Mouse (Mus musculus) c-Kit-positive CD71-positive TER-119-negative erythroid progenitor cells, embryonic 14.5 days (primary cell): ENCODE data around the gene Maml2.

Source experiments
- DNase-seq: peaks from one replicate; pipeline ENCODE4 v3.0.0-alpha.2; 2013; ENCODE audit warnings: low read depth

Gene Maml2

DNA sequence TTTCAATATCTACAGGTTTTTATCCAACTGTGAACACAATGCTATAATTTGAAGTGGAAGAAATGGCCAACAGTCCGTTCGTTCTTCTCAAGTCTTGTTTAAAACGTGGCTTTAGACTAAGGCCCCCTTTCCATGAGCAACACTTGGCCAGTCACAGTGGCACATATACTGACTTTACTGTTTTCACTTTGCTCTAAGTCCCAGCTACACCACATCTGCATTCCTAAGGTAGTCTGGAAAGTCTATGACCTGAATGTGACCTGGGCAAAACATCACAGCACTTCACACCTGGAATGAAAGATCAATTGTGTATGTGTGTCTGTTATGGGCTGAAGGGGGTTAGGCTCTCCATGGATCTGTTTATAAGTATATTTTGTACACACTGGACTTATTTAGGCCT, 151.0 kb downstream of the Maml2 start:
- DNase-seq = no peak

DNA sequence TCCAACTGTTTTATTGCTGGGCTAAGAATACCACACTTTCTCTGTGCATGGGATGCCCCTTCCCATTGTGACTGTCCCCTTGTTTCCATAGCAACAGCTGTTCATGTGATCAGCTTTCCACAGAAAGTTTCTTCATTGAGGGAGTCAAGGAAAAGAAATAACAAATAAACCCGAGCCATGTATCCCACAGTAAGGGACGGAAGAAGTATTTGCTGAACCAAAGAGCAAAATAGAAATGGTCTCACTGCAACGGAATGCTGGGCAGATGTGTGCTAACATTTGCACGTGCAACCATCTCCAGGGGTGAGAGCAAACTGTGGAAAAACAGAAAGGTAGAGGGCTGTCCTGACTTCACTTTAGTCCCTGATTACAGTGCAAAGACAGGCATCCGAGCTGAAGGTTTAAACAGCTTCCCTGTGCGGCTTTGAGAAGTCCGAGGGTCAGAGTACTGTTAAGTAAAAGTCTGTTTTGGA, 156.9 kb downstream of the Maml2 start:
- no peak for DNase-seq

DNA sequence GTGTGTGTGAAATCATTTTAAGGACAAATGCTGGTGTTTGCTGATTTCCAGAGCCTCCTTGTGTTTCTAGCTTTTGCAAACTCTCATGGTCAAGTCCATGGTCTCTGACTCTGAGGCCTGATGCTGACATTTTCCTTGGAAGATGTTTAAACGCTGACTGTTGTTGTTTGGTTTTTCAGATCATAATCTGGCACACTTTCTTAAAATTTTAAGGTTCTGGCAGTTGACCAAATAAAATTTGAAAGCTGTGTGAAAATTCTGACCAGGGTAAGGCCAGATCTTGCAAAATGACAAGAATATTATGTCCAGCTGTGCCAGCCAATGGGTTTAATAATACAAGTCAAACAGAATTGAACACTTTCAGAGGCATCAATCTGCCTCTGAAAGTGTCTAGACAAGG, 157.5 kb downstream of the Maml2 start:
- no peak for DNase-seq

DNA sequence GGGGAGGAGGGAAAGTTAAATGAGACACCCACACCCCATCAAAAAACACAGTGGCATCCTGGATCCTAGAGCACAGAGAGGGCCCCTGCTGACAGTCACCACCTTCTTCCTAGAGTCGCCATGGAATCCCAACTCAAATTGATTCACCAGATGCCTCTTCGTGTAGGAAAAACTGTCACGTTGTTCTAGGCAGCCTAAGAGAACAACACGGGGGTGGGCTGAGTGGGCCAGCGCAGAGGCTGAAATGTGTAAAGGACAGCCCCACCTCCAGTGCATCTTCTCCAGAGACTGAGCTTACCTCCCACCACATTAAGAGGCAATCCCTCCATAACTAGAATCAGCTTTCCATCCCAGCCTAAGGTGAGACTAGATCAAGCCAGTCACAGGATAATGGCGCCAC, 160.0 kb downstream of the Maml2 start:
- DNase-seq = no peak

DNA sequence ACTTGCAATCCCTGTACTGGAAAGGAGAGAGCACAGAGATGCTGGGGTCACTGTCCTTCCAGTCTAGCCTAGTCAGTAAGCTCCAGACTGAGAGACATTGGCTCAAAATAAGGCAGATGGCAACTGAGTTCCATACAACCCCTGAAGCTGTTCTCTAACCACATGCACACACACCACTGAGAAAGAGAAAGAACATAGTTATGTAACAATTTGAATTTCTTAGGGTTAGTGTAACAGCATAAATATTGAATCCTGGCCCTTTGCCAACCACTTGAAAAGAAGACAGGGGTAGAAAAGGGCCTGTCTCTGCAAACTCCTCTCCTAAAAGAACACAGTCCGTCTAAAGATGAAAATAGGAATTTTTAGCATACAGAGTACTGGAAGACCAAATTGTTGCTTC, 161.6 kb downstream of the Maml2 start:
- DNase-seq = no peak

DNA sequence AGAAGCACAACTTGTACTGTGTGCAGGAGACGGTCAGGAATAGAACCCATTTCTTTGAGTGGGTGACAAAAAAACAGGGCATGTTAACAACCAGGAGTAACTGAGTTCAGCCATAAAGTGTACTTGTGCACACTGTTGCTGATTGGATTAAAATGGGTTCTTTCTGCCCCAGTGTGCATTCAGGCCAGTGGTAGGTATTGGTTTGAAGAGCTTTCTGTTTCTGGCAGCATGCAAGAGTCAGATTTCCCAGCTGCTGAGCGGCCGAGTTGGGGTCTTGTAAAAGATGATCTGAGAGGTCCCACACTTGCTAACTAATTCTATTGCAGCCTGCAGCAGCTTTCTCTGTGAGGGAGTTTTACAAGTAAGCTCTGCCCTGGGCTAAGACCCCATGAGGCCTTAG, 162.3 kb downstream of the Maml2 start:
- DNase-seq = no peak

DNA sequence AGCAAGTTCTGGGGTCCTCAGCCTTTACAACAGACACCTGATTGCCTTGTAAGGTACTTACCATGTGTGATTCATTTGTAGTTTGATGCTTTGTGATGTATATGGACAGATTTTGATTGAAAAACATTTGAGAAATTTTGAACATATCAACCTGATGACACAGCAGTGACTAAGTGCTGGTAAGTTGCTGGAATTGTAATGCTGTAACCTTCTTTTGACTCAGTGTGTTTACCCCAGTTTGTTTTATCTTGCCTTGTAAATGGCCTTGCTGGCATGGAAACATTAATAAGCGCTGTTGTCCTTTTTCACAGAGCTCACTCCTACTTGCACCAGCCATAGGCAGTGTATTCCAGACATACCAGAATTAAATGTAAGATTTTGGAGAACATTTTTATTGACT, 163.2 kb downstream of the Maml2 start:
- DNase-seq = no peak

DNA sequence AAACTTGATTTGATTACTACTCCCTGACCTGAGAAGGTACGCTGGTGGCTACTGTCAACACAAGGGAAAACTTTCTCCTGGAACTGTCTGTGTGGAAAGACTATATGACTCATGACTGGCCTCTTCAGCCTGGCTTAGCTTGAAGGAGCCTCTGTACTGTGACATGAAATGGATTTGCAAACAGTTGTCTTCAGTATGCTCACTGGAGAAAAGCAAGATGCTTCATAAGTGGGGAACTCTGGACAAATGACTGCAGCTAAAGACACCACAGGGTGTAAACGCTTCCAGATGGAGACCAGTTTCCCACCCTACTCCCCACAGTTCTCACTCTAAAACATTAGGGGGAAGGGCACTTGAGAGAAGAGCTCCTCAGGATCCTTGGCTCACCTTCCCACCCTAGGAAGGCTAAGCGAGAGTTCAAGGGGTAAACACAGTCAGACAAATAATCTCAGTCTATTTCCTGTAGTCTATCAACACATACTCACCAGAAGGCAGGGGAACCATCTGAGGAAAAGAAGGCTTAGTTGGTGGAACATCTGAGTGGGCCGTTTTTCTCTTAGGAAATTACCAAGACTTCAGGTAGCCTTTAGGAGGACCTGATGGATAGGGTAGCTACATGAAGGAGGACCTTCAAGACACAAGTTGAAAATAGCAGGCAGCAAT, 167.7 kb downstream of the Maml2 start:
- no peak for DNase-seq

DNA sequence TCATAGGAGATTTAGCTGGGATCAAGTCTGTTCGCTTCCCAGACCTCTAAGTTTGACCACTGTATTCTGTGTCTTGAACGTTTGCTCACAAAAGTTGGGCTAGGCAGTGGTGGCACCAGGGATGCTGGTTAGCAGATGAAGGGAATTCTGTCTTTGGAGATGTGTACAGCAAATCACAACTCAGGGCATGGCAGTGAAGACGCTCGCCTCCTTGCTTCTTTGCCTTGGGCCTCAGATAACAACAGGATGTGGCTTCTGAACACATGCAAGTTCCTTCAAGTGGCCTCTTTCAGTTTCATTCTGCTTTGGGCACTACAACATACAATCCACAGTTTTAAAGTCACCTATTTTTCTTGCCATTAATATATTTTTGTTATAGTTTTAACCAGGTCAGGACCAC, 168.6 kb downstream of the Maml2 start:
- DNase-seq = no peak

DNA sequence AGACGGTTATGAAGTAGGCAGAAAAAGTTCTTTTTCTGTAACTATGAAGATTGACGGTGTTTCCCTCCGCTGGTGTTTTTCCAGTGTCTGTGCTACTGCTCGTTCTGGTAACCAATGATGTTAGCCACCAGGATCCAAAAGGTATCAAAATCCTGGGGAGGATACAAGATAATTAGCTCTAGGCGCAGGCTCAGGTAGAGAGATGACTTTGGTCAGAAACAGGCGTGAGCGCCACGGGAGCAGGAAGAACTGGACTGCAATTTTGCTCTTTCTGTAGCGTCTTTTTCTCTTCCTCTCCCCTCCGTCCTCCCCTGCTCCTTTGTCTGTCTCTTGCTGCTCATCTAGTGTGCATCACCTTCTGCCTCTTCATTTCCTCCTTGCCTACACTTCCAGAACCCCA, 169.1 kb downstream of the Maml2 start:
- DNase-seq = no peak

DNA sequence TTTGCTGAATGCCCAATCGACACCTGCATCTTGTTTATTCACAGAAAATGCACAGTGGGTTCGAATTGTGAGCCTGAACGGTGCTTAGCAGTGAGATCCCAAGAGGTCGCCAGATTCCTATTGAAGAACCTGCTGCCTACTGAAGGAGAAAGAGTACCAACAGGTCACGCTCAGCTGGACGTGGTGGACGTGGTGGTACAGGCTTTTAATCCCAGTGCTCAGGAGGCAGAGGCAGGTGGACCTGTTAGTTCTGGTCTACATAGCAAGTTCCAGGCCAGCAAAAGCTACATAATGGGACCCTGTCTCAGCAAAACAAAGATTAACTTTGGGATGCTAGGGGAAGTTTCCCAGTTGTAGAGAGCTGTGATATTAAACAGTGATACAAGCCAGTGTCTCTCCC, 170.0 kb downstream of the Maml2 start:
- DNase-seq = no peak

DNA sequence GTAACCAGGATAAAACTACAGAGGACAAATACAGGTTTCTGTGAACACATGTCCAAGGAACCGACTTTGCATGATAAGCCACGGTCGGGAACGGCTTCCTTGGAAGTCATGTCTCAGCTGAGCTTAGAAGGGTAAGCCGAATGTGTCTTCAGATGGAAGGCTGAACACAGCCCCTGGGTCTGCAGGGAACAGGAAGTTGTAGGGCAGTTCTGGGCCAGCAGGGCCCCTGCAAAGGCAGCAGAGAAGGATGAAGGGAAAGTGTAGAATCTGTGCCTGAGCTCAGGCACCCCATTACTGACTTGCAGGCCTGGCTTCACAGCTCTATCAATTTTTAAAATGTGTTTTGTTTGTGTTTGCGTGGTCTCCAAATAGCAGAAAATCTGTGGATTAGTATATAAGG, 171.0 kb downstream of the Maml2 start:
- no peak for DNase-seq

DNA sequence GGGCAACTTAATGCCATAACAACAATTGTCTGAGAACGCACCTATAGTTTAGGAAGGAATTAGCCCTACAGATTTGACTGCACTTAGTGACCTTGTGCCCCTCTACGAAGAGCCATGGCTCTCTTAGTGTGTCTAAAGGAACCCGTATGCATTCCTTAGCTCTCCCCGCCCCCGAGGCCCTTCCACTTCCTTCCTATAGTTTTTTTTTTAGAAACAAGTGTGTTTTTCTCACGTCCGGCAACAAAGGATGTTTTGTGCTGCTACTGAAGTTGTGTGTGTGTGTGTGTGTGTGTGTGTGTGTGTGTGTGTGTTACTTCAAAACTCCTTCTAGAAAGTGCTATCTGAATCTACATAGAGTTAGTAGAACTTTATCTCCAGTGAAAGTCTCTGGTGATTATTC, 172.3 kb downstream of the Maml2 start:
- DNase-seq = no peak

DNA sequence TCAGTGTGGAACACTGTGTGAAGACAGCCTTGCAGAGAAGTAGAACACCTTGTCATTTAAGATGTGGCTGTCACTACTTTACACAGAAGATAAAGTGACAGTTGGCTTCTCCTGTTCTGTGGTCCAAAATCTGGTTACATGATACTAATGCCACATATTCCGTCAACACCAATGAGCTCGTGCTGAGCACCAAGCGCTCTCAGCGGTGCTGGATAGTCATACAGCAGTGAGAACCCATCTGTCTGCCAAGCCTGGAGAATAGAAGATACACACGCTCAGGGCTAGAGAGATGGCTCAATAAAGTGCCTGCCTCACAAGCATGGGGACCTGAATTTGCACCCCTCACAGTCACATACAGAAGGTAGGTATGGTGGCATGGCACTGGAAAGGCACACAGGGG, 177.2 kb downstream of the Maml2 start:
- DNase-seq = no peak

DNA sequence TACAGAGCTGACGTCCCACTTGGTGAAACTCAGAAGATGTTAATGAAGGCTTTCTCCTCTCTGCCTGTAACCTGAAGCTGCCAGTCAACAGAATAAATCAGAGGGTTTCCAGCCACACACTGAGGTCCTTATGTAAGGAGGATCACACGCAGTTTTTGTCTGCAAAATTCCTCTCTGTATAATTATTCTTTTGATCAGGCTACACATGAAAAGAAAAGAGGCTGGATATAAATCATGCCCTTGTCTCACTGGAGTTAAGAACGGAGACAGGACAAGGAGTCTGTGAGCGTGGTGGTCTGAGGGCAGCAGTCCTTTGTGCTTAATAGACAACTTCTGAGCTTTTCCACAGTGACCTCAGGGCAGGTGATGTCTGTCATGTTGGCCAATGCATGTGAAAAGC, 181.5 kb downstream of the Maml2 start:
- DNase-seq = no peak

DNA sequence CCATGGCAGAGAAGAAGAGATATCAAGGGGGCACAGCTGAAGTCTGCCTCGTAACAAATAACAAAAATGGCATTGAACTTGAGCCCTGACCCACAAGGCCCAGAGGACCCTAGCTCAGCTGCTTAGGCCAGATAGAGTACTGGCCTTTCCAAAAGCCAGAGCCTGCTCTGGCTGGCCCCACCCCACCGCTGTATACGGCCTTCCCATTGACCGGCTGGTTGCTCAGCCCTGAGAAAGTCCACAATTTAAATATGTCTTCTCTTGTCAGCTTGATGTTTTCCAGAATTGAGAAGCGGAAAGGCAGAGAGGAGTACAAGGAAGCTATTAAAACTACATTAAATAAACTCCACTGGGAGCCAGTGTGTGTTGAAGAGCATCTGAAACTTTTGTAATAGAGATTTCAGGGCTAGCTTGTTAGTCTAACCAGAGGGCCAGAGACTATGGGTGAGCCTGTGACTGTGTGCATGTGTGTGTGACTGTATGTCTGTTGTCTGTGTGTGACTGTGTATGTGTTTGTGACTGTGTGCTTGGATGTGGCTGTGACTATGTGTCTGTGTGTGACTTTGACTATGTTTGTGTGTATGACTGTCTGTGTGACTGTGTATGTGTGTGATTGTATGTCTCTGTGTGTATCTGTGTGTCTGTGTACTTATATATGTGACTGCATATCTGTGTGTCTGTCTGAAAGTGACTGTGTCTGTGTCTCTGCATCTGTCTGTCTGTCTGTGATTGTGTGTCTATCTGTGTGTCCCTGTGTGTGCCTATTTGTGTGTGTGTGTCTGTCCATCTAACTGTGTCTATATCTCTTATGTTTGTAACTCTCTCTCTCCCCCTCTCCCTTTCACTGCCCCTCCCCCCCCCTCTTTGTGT, 185.7 kb downstream of the Maml2 start:
- no peak for DNase-seq

DNA sequence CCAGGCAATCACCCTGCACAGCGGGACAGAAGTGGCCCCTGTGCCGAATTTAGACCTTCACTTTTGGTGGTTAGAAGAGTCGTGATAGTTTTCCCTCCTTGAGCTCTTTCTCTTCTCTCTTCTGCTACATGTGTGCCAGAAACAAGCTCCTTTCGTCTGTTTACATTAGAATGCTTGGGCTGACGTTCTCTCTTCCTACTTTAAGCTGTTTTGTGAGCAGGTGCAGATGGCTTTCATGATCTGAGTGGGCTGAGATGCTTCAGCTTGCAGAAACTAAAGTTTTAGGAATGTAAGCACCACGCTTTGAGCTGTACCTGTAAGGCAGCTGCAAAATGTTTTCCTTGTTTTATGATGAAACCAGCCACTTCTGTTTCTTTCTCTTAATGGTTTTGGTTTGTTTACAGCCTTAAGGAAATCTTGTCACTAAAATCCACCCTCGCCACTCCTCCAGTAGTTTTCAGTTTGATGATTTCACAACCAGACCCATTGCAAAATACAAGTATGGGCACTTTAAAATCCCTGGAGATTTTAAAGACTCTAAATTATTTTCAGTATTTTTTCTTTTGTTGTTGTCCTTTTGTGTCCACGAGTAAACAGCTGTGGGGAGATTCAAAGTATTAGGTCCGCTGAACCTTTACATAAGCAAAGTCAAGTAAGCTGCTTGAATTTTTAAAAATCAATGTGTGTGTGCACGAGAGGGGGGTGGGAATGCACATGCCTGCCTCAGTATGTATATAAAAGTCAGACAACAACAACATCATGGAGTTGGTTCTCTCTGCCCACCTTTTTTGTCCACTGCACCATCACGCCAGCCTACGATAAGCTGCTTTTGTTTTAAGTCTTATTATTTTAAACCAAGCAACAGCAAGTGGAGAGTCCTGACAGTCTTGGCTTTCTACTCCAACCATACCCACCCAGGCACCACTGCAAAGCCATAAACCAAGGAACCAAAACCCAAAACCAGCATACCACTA, 186.8 kb downstream of the Maml2 start:
- DNase-seq = no peak

DNA sequence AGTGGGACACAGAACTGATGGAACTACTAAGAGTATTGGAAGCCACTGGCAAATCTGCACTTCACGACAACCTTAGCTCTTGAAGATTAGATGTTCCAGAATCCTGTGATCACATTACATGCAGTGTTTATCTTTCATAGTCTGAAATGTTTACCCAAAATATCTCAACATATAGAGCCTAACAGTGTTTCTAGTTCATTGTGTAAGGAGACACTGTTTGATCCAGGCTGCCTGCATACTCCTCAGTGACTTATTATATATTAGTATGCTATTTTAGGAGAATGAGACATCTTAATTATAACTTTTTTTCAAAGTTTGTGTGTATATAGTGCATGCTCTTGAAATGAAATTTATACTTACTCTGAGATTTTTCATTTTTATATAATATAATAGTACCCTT, 188.2 kb downstream of the Maml2 start:
- DNase-seq = no peak

DNA sequence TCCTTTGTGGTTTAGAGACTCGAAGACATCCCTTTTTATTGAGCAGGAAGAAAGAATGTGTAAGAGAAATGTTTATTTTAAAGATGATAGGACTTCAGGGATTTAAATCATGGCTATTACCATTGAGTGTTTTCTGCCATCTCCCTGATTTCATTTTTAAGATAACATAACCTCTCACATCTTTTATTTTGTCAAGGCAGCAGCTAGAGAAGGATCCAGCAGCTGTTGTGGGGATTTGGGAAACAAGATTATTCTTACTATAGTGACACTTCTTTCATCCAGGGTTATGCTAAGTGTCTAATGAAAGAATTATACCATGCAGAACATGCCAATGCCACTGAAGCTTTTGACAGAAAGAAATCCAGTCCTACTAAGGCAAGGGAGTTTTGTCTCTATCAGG, 193.3 kb downstream of the Maml2 start:
- DNase-seq = no peak

DNA sequence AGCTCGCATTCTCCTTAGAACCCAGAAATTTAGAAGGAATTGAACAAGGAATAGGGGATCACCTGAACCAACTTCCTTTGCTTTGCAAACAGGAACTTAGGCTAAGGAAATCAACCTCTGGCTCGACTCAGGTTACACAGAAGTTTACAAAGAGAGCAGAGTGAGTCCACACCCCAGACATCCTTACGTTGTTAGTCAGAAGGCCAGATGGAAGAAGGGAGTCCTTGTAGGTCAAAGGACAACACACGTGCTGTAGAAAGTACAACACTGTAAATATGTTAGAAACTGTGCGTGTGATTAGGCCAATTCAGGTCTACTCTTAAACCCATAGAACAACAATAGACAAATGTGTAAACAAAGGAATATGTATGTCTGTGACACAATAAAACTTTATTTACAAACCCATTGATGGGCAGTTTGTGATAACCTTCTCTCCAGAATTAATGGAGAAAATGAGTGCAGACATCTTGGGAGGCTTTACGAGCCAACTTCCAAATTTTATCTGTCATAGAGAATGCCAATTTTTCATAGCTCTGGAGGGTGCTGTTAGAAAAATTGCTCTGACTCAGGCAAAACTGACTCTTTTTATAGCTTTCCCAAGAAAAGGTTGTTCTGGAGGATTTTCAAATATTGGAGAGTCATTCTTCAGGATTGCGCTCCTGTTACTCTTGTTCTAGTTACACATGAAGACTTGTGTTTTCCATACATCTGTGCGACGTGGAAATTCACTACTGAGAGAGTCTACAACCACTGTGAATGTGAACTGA, 194.3 kb downstream of the Maml2 start:
- no peak for DNase-seq

DNA sequence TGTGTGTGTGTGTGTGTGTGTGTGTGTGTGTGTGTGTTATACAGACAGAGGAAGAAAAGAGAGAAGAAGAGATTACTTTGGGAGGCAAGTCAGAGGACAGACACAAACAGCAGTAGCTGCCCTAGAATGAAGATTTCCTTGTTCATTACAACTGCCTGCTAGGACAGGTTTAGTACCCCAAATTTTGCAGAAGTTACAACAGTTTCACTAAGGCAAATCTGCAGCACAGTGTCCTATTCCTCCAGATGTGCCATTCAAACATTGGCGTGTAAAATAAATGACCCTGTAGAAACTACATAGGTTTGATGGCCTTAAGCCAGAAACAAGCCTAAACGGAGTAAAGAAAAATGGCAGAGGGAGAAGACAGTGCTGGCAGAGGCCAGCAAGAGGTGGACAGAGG, 195.1 kb downstream of the Maml2 start:
- DNase-seq = no peak

DNA sequence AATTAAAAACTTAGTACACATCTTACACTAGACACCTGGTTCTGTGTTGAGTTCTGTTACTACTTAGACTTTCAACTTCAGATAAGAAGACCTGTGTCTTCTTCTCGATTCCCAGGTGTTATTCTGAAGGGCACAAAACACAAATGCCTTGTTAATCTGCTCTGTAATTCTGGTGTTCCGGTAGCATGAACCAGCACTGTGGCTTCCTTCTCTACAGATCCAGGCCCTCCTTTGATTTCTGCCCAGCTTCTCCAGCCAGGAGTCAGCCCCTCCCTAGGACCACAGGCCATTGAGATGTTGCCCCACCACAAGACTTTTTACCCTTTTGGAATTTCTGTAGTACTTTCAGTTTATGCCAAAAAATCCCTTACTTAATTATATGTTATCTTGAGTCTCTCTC, 196.0 kb downstream of the Maml2 start:
- no peak for DNase-seq
